ENCODE assay signal across 27 mouse cellular contexts in genomic region chr6:87092476-87092875, GRCm38 (mm10). TPM values are rescaled to one million over a fixed set of nuclear protein-coding genes. Genes with fewer than 3 reads are reported as not detected.
DNase-seq lines count a peak whose midpoint lies in the region; ATAC-seq lines count a peak whose summit lies in the region.
"Had no signal": no experiment of that assay in that cellular context is flagged by ENCODE, and none has a peak within 500 bp of the region (broad histone marks: within the 10 kb centered on the region; RNA-seq: fewer than 3 reads in every experiment).

No protein-coding gene starts in this region.

- H3K27me3 ChIP-seq in liver, embryonic 13.5 days = no peaks in the 10 kb centered on the region
- H3K27me3 ChIP-seq in midbrain, embryonic 10.5 days (ENCODE audit: low read depth, poor library complexity, severe bottlenecking) = no peaks in the 10 kb centered on the region
- H3K27me3 ChIP-seq: forebrain, embryonic 12.5 days; forebrain, embryonic 15.5 days; heart, embryonic 13.5 days; hindbrain, embryonic 12.5 days; hindbrain, embryonic 15.5 days had no signal

- H3K36me3 ChIP-seq in liver, embryonic 13.5 days = peaks cover 19% of the 10 kb centered on the region
- peaks cover 29% of the 10 kb centered on the region for H3K36me3 ChIP-seq in midbrain, embryonic 10.5 days

- H3K4me3 ChIP-seq in liver, embryonic 13.5 days (replicated peaks) = no peak overlapping the region
- H3K4me3 ChIP-seq in midbrain, embryonic 10.5 days = no peak overlapping the region
- H3K4me3 ChIP-seq: forebrain, embryonic 12.5 days; forebrain, embryonic 15.5 days; gastrocnemius, adult 2 months; heart, adult 2 months; heart, embryonic 10.5 days; heart, embryonic 13.5 days; hindbrain, embryonic 12.5 days; hindbrain, embryonic 15.5 days had no signal

- no peak for DNase-seq in liver, embryonic 13.5 days
- no peak for DNase-seq in gastrocnemius, postnatal 10 days
- no peak for DNase-seq in frontal cortex, postnatal 10 days (ENCODE audit: low spot score in 2 of 2)
- no peak for DNase-seq in midbrain, embryonic 10.5 days (ENCODE audit: low spot score)
- no peak for DNase-seq in adrenal gland, postnatal 14 days
- DNase-seq: adrenal gland, adult 8-10 months; adrenal gland, postnatal 36 days; cerebellum, adult 18-20 months; cerebellum, adult 9-10 months; cerebellum, postnatal 14 days; gastrocnemius, adult 2 months; gastrocnemius, postnatal 25 days; heart, adult 2 months; heart, postnatal 14 days had no signal

- no peaks in the 10 kb centered on the region for H3K9me3 ChIP-seq in liver, embryonic 13.5 days (replicated peaks)
- H3K9me3 ChIP-seq in midbrain, embryonic 10.5 days (replicated peaks) = no peaks in the 10 kb centered on the region
- H3K9me3 ChIP-seq: forebrain, embryonic 12.5 days; forebrain, embryonic 15.5 days; heart, embryonic 10.5 days; heart, embryonic 13.5 days; hindbrain, embryonic 12.5 days; hindbrain, embryonic 15.5 days had no signal

- 36% methylated on average over 5 of the region's 5 CpGs for WGBS in liver, embryonic 13.5 days (ENCODE audit: insufficient replicate concordance)
- 89% methylated on average over 5 of the region's 5 CpGs for WGBS in midbrain, embryonic 10.5 days

- no peak overlapping the region for H3K9ac ChIP-seq in liver, embryonic 13.5 days
- H3K9ac ChIP-seq: forebrain, embryonic 12.5 days; forebrain, embryonic 15.5 days; heart, embryonic 13.5 days; hindbrain, embryonic 12.5 days; hindbrain, embryonic 15.5 days had no signal

- H3K27ac ChIP-seq in liver, embryonic 13.5 days = 0 out of 2 replicates have a peak overlapping the region, but pooled peaks have one; percentile 13
- no peak overlapping the region for H3K27ac ChIP-seq in midbrain, embryonic 10.5 days (replicated peaks)
- H3K27ac ChIP-seq: forebrain, embryonic 12.5 days; forebrain, embryonic 15.5 days; gastrocnemius, adult 2 months; heart, adult 2 months; heart, embryonic 10.5 days; heart, embryonic 13.5 days; hindbrain, embryonic 12.5 days; hindbrain, embryonic 15.5 days had no signal

- peaks cover 23% of the 10 kb centered on the region for H3K4me1 ChIP-seq in liver, embryonic 13.5 days (replicated peaks)
- no peaks in the 10 kb centered on the region for H3K4me1 ChIP-seq in midbrain, embryonic 10.5 days
- H3K4me1 ChIP-seq: forebrain, embryonic 12.5 days; forebrain, embryonic 15.5 days; hindbrain, embryonic 12.5 days; hindbrain, embryonic 15.5 days had no signal

- peak; percentile 85 for ATAC-seq in erythroblast, adult 5-6 weeks (replicated peaks; ENCODE audit: low FRiP score, poor library complexity, severe bottlenecking)
- peak; percentile 92 for ATAC-seq in erythroid progenitor cell, adult 5-6 weeks (replicated peaks; ENCODE audit: low FRiP score, poor library complexity, severe bottlenecking)
- ATAC-seq in liver, embryonic 13.5 days (ENCODE audit: low read depth) = peak; percentile 77
- ATAC-seq in megakaryocyte progenitor cell, adult 5-6 weeks (replicated peaks; ENCODE audit: poor library complexity) = peak; percentile 42; the same call in 1 of the 2 replicates
- ATAC-seq: activated CD4-positive, CD25-positive, alpha-beta regulatory T cell, adult 4 months; forebrain, embryonic 15.5 days had no signal

- no peak overlapping the region for H3K4me2 ChIP-seq in liver, embryonic 13.5 days
- H3K4me2 ChIP-seq: forebrain, embryonic 12.5 days; forebrain, embryonic 15.5 days; heart, embryonic 13.5 days; hindbrain, embryonic 12.5 days; hindbrain, embryonic 15.5 days had no signal

RNA-seq across cellular contexts. Expression of gene D6Ertd527e, which starts 12.1 kb away (rescaled TPM):
- not detected in 2 replicates for total RNA-seq in erythroblast, adult 5-6 weeks (2015; ENCODE audit: low replicate concordance)
- total RNA-seq in erythroblast, adult 5-6 weeks (2017; ENCODE audit: low replicate concordance) = not detected in 2 replicates
- not detected in 2 replicates for total RNA-seq in erythroid progenitor cell, adult 5-6 weeks (2015; ENCODE audit: low replicate concordance)
- not detected in 2 replicates for total RNA-seq in erythroid progenitor cell, adult 5-6 weeks (2017; ENCODE audit: low replicate concordance)
- 0.12 TPM in 1 of 2 replicates, not detected in the other for polyA plus RNA-seq in liver, embryonic 13.5 days (2015; fragmentation: Nextera tagmentation; extraction: Ambion mirVana)
- total RNA-seq in megakaryocyte progenitor cell, adult 5-6 weeks (2015) = 0.85 TPM in 1 of 2 replicates, not detected in the other
- 0.14 TPM in 1 of 2 replicates, not detected in the other for total RNA-seq in megakaryocyte progenitor cell, adult 5-6 weeks (2017)
- under 1 TPM in 1 of 2 experiments, not detected in 1; 0.11 TPM for total RNA-seq in gastrocnemius, postnatal 10 days (2021)
- polyA plus RNA-seq in midbrain, embryonic 10.5 days (2016; fragmentation: Nextera tagmentation; extraction: Ambion mirVana) = 0.11 and 0.20 TPM in 2 replicates
- not detected in 2 replicates for total RNA-seq in adrenal gland, postnatal 14 days (2021)
- total RNA-seq: adrenal gland, postnatal 36 days; ES-E14; gastrocnemius, adult 2 months; gastrocnemius, postnatal 25 days; heart, adult 2 months; heart, postnatal 14 days; hematopoietic stem cell, adult 5-6 weeks had no signal
- polyA plus RNA-seq: C2C12; forebrain, embryonic 15.5 days; heart, embryonic 10.5 days had no signal

RNA-seq across cellular contexts. Expression of gene Gfpt1, which starts 49.8 kb away (rescaled TPM):
- 5.9 and 7.9 TPM in 2 replicates for total RNA-seq in erythroblast, adult 5-6 weeks (2015; ENCODE audit: low replicate concordance)
- 5.9 and 6.4 TPM in 2 replicates for total RNA-seq in erythroblast, adult 5-6 weeks (2017; ENCODE audit: low replicate concordance)
- total RNA-seq in erythroid progenitor cell, adult 5-6 weeks (2015; ENCODE audit: low replicate concordance) = 8.3 and 11.7 TPM in 2 replicates
- total RNA-seq in erythroid progenitor cell, adult 5-6 weeks (2017; ENCODE audit: low replicate concordance) = 4.8 and 6.3 TPM in 2 replicates
- 7.7 and 8.9 TPM in 2 replicates for polyA plus RNA-seq in liver, embryonic 13.5 days (2015; fragmentation: Nextera tagmentation; extraction: Ambion mirVana)
- total RNA-seq in megakaryocyte progenitor cell, adult 5-6 weeks (2015) = 22.2 and 26.3 TPM in 2 replicates
- 15.0 and 21.9 TPM in 2 replicates for total RNA-seq in megakaryocyte progenitor cell, adult 5-6 weeks (2017)
- total RNA-seq in gastrocnemius, postnatal 10 days (2021) = 10 to 100 TPM; 36.1 to 44.4 TPM
- 11.5 and 13.3 TPM in 2 replicates for polyA plus RNA-seq in midbrain, embryonic 10.5 days (2016; fragmentation: Nextera tagmentation; extraction: Ambion mirVana)
- 36.9 and 42.1 TPM in 2 replicates for total RNA-seq in adrenal gland, postnatal 14 days (2021)

Comparison
In these comparisons a context has a peak if more than half of its experiments do, and no peak if none do; other contexts are left out.
1. ATAC-seq: peak in every context shown above with its lines; median percentile 92 in erythroid progenitor cell, adult 5-6 weeks; 85 in erythroblast, adult 5-6 weeks; 77 in liver, embryonic 13.5 days; 42 in megakaryocyte progenitor cell, adult 5-6 weeks.